Mouse (Mus musculus): ENCODE results near the gene Them5. TPM values are rescaled to one million over a fixed set of nuclear protein-coding genes. Genes with fewer than 3 reads are reported as not detected.

Gene Them5
- total RNA-seq, 2 experiments from 2014 or later = not detected

GRCm38 (mm10) chr3:94396851-94397250 is 55.0 kb downstream of the Them5 start:
- no peak for ATAC-seq (replicated peaks; ENCODE audit: poor library complexity, severe bottlenecking)

Other genes starting within 250 kb of the Them5 start
- not detected in 2 replicates for gene Gm10696, start 163.9 kb upstream of the Them5 start, total RNA-seq (2014; fragmentation: Nextera tagmentation)
- not detected in 2 replicates for gene Gm10696, start 163.9 kb upstream of the Them5 start, total RNA-seq (2017)
- gene Gm5286, start 145.4 kb upstream of the Them5 start, total RNA-seq (2014; fragmentation: Nextera tagmentation) = not detected in 2 replicates
- not detected in 2 replicates for gene Gm5286, start 145.4 kb upstream of the Them5 start, total RNA-seq (2017)
- gene Gm4778, start 78.1 kb upstream of the Them5 start, total RNA-seq (2014; fragmentation: Nextera tagmentation) = not detected in 2 replicates
- not detected in 2 replicates for gene Gm4778, start 78.1 kb upstream of the Them5 start, total RNA-seq (2017)
- gene Them4, start 32.0 kb upstream of the Them5 start, total RNA-seq (2014; fragmentation: Nextera tagmentation) = 1.8 and 7.4 TPM in 2 replicates
- 4.5 and 5.5 TPM in 2 replicates for gene Them4, start 32.0 kb upstream of the Them5 start, total RNA-seq (2017)
- gene C2cd4d, start 20.3 kb downstream of the Them5 start, total RNA-seq (2014; fragmentation: Nextera tagmentation) = not detected in 2 replicates
- gene C2cd4d, start 20.3 kb downstream of the Them5 start, total RNA-seq (2017) = not detected in 2 replicates
- not detected in 2 replicates for gene Rorc, start 30.7 kb downstream of the Them5 start, total RNA-seq (2014; fragmentation: Nextera tagmentation)
- 0.13 TPM in 1 of 2 replicates, not detected in the other for gene Rorc, start 30.7 kb downstream of the Them5 start, total RNA-seq (2017)
- gene Lingo4, start 56.4 kb downstream of the Them5 start, total RNA-seq (2014; fragmentation: Nextera tagmentation) = not detected in 2 replicates
- gene Lingo4, start 56.4 kb downstream of the Them5 start, total RNA-seq (2017) = not detected in 2 replicates
- gene Tdrkh, start 71.2 kb downstream of the Them5 start, total RNA-seq (2014; fragmentation: Nextera tagmentation) = 4.5 TPM in 2 replicates
- 5.7 and 6.1 TPM in 2 replicates for gene Tdrkh, start 71.2 kb downstream of the Them5 start, total RNA-seq (2017)
- gene Mrpl9, start 101.2 kb downstream of the Them5 start, total RNA-seq (2014; fragmentation: Nextera tagmentation) = 32.5 and 49.1 TPM in 2 replicates
- gene Mrpl9, start 101.2 kb downstream of the Them5 start, total RNA-seq (2017) = 56.3 and 60.6 TPM in 2 replicates
- not detected in 2 replicates for gene Oaz3, start 101.8 kb downstream of the Them5 start, total RNA-seq (2014; fragmentation: Nextera tagmentation)
- gene Oaz3, start 101.8 kb downstream of the Them5 start, total RNA-seq (2017) = 6.9 TPM in 1 of 2 replicates, not detected in the other
- not detected in 2 replicates for gene Celf3, start 136.2 kb downstream of the Them5 start, total RNA-seq (2014; fragmentation: Nextera tagmentation)
- not detected in 2 replicates for gene Celf3, start 136.2 kb downstream of the Them5 start, total RNA-seq (2017)
- gene Riiad1, start 138.2 kb downstream of the Them5 start, total RNA-seq (2014; fragmentation: Nextera tagmentation) = not detected in 2 replicates
- gene Riiad1, start 138.2 kb downstream of the Them5 start, total RNA-seq (2017) = not detected in 2 replicates
- 15.6 and 24.0 TPM in 2 replicates for gene Snx27, start 240.6 kb downstream of the Them5 start, total RNA-seq (2014; fragmentation: Nextera tagmentation)
- 21.8 and 29.7 TPM in 2 replicates for gene Snx27, start 240.6 kb downstream of the Them5 start, total RNA-seq (2017)

Measured in granulocyte monocyte progenitor cell, adult 5-6 weeks (primary cell).